Mouse (Mus musculus) stomach, postnatal 0 days (tissue): ENCODE data around the gene Ctsd.

Source experiments
- CTCF ChIP-seq: IDR thresholded peaks from 2 replicates; pipeline ENCODE4 v1.5.1; 2016; ENCODE audit warnings: antibody characterized with exemption, low read depth, mild to moderate bottlenecking, moderate library complexity
- EP300 ChIP-seq: optimal IDR thresholded peaks from 2 replicates; pipeline ENCODE3; 2016; ENCODE audit warnings: antibody characterized with exemption

DNA sequence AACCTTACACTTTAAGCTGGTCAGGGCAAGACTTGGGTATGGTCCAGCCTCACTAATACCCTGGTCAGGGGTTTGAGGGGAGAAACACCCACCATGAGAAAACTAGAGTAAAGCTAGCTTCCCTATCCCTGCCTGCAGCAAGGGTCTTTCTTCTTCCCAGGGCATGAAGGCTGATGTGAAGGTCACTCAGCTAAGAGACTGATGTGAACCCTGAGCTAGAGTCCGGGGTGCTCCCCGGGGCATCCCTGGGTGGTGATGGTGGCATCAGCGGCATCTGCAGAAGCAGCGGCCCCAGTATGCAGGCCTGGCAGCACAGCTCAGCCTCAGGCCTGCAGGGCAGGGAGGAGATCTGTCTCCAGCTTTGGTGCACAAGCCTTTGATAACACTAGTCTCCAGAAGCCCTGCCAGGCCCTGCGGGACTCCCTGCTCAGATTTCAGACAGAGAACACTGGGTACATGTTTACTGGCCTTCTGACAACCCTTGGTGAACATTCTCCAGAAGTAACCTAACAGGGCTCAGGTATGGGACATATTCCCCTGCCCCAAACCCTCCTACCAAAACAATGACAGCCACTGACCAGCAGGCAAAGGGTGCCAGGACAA lies 13.3 kb downstream of the Ctsd start:
- TF ChIP-seq CTCF, result no peak
- no peak for TF ChIP-seq EP300
